Mouse (Mus musculus) heart, postnatal 0 days (tissue): ENCODE measurements at regions not wholly inside any gene's neighbourhood (a gene's known extent, or its start where the extent isn't known, plus 50 kb on each side); places are given as distances from the start of the nearest gene placed in this dataset.

Experiments
- CTCF ChIP-seq: IDR thresholded peaks from 2 replicates; pipeline ENCODE4 v1.5.1; 2016; ENCODE audit warnings: antibody characterized with exemption, control low read depth, low read depth
- EP300 ChIP-seq: IDR thresholded peaks from 2 replicates; pipeline ENCODE4 v1.6.1; 2016; ENCODE audit warnings: antibody characterized with exemption, low read depth

GRCm38 (mm10) chr13:116711148-116711865, 314.0 kb downstream of the Parp8 start:
- TF ChIP-seq EP300 (no peak), CTCF (no peak)
